Mouse (Mus musculus) E14TG2a.4 (cell line): ENCODE results near the gene Scgb1a1.

Experiments
- CTCF ChIP-seq: conservative IDR thresholded peaks from 2 replicates; pipeline ENCODE4 v1.5.1; 2014; ENCODE audit warnings: low read length
- POU5F1 ChIP-seq: IDR thresholded peaks from 2 replicates; pipeline ENCODE4 v1.6.1; 2014; ENCODE audit warnings: low read length, borderline replicate concordance

DNA sequence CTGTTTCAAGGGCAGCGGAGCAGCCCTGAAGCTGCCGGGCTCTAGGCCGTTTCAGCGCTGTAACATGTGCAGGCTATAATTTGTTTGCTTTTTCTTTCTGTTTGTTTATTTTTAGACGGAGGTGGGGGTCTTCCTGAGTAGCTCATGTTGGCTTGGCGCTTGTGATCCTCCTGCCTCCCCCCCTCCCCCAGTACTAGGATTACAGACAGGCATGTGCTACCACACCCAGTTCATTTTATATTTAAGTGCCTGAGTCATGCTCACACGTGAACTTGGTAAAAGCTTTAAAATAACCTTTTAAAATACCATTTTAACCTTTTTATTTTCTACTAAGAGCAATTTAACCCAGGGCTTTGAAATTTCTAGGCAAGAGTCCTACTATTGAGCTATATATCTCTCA lies 47.8 kb downstream of the Scgb1a1 start:
- TF ChIP-seq CTCF, result no peak
- TF ChIP-seq POU5F1, result no peak
